Mouse (Mus musculus) lung, adult 2 months (tissue): ENCODE data around the gene Prm3.
A peak's percentile ranks its signal among the peaks of the same experiment; 100 is the strongest.

Source experiments
- CTCF ChIP-seq: fragments of 200-500 bp; IDR thresholded peaks from 2 replicates; pipeline ENCODE4 v1.5.1; 2011; ENCODE audit warnings: mild to moderate bottlenecking, low read length, control low read depth; ENCODE audit not compliant: insufficient read depth
- POLR2A ChIP-seq: fragments of 200-500 bp; IDR thresholded peaks from 2 replicates; pipeline ENCODE4 v1.6.1; 2011; ENCODE audit warnings: low read depth, mild to moderate bottlenecking, control low read depth, low read length, borderline replicate concordance; ENCODE audit errors: extremely low read depth

DNA sequence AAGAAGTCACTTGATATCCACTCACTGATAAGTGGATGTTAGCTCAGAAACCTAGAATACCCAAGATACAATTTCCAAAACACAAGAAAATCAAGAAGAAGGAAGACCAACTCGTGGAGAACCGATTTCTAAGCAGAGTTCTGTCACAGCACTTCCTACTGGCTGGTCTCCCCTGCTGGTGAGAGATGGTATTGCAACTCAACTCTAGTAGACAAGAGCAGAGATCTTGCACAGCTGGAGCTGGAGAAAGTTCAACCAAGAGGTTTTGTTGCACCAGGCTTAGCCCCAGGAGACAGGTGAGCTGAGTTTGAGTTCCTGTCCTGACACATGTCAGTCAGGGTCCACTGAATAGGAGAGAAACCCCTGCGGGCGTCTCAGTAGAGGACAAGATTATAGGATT lies 23.6 kb downstream of the Prm3 start:
- TF ChIP-seq POLR2A (no peak), CTCF (peak; percentile 69)
